Mouse (Mus musculus) myocyte (in vitro differentiated cells): ENCODE measurements at regions not wholly inside any gene's neighbourhood (a gene's known extent, or its start where the extent isn't known, plus 50 kb on each side); places are given as distances from the start of the nearest gene placed in this dataset.

Experiments used
- H3K27me3 ChIP-seq: one replicate; pipeline ENCODE4 v1.6.1; 2011; ENCODE audit not compliant: control insufficient read depth, insufficient read depth, insufficient read length
- H3K36me3 ChIP-seq: one replicate; pipeline ENCODE4 v1.6.1; 2011; ENCODE audit not compliant: control insufficient read depth, insufficient read depth
- H3K4me2 ChIP-seq: one replicate; pipeline ENCODE4 v1.6.1; 2011; ENCODE audit warnings: low read depth, control low read depth
- H3K4me3 ChIP-seq: one replicate; pipeline ENCODE4 v1.5.1; 2011; ENCODE audit warnings: mild to moderate bottlenecking, control low read depth, moderate library complexity
- H3K79me2 ChIP-seq: one replicate; pipeline ENCODE4 v1.6.1; 2011; ENCODE audit not compliant: control insufficient read depth, insufficient read depth
- H3ac ChIP-seq: one replicate; pipeline ENCODE4 v1.6.1; 2011; ENCODE audit not compliant: control insufficient read depth, insufficient read length
- CEBPB ChIP-seq: IDR thresholded peaks from 2 replicates; pipeline ENCODE4 v1.6.1; 2011; ENCODE audit warnings: mild to moderate bottlenecking, moderate library complexity; ENCODE audit not compliant: poor library complexity, insufficient read depth, severe bottlenecking
- E2F4 ChIP-seq: IDR thresholded peaks from one replicate; pipeline ENCODE4 v1.6.1; 2011; ENCODE audit warnings: mild to moderate bottlenecking, control low read depth, moderate library complexity; ENCODE audit not compliant: insufficient read depth
- MAX ChIP-seq: IDR thresholded peaks from one replicate; pipeline ENCODE4 v1.6.1; 2011; ENCODE audit warnings: low read depth, mild to moderate bottlenecking, control low read depth
- MYOD1 ChIP-seq, 3 experiments: IDR thresholded peaks; one replicate each; pipeline ENCODE4 v1.6.1; 2011; ENCODE audit warnings: control low read depth in 2 of 3, low read depth in 2 of 3, mild to moderate bottlenecking in 2 of 3, moderate library complexity in 1 of 3; ENCODE audit not compliant: insufficient read length in 2 of 3, control insufficient read depth in 1 of 3
- MYOG ChIP-seq, 3 experiments: IDR thresholded peaks; one replicate each; pipeline ENCODE4 v1.6.1; 2011; ENCODE audit warnings: control low read depth in 2 of 3, low read depth in 2 of 3, mild to moderate bottlenecking in 2 of 3; ENCODE audit not compliant: insufficient read length in 2 of 3, control insufficient read depth in 1 of 3, insufficient read depth in 1 of 3
- POLR2A ChIP-seq: IDR thresholded peaks from one replicate; pipeline ENCODE4 v1.6.1; 2011; ENCODE audit warnings: low read depth, mild to moderate bottlenecking, control low read depth, moderate library complexity; ENCODE audit not compliant: insufficient read length
- POLR2AphosphoS2 ChIP-seq: IDR thresholded peaks from one replicate; pipeline ENCODE4 v1.6.1; 2011; ENCODE audit warnings: low read depth, control low read depth; ENCODE audit not compliant: insufficient read length
- REST ChIP-seq: IDR thresholded peaks from one replicate; pipeline ENCODE4 v1.6.1; 2011; ENCODE audit warnings: mild to moderate bottlenecking, control low read depth, moderate library complexity; ENCODE audit not compliant: insufficient read depth, insufficient read length
- SRF ChIP-seq: IDR thresholded peaks from one replicate; pipeline ENCODE4 v1.6.1; 2011; ENCODE audit warnings: low read depth; ENCODE audit not compliant: control insufficient read depth, insufficient read length
- TCF12 ChIP-seq: IDR thresholded peaks from one replicate; pipeline ENCODE4 v1.6.1; 2011; ENCODE audit warnings: mild to moderate bottlenecking, control low read depth; ENCODE audit not compliant: poor library complexity, insufficient read depth, severe bottlenecking
- TCF3 ChIP-seq: IDR thresholded peaks from one replicate; pipeline ENCODE4 v1.6.1; 2011; ENCODE audit warnings: low read depth, control low read depth; ENCODE audit not compliant: insufficient read length
- USF1 ChIP-seq: IDR thresholded peaks from one replicate; pipeline ENCODE4 v1.6.1; 2011; ENCODE audit warnings: low read depth, mild to moderate bottlenecking, control low read depth, moderate library complexity

DNA sequence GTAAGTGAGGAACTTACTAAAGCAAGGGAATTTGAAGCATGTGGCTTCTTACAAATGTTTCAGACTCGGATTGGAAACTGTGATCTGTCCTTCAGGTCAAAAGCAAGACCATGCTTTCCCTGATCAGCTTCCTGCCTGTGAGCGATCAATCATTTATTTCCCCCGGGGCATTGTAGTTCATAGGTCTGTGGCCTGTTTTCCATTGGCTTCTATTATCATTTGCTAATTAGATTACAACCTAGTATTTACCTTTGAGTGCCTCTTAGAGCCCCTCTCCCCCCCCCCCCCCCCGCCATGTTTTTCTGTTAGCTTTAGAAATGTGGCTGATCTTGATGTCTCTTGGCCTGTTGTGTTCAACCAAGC lies 634.1 kb downstream of the Epha4 start:
- Histone ChIP-seq H3K4me3 (no peak overlapping the region), H3K36me3 (no peaks in the 10 kb centered on the region), H3K27me3 (no peaks in the 10 kb centered on the region), H3K4me2 (no peak overlapping the region), H3K79me2 (no peaks in the 10 kb centered on the region), H3ac (no peak overlapping the region)
- TF ChIP-seq E2F4 (no peak), MYOG (IDR thresholded peaks at IDR 0.05; ENCODE audit: control insufficient read depth in 1 of 3, insufficient read depth in 1 of 3, insufficient read length in 2 of 3, low read depth in 2 of 3) (no peak), USF1 (no peak), TCF12 (no peak), POLR2AphosphoS2 (no peak), CEBPB (no peak), SRF (no peak), MYOD1 (IDR thresholded peaks at IDR 0.05; ENCODE audit: control insufficient read depth in 1 of 3, insufficient read length in 2 of 3, low read depth in 2 of 3) (no peak), TCF3 (no peak), MAX (no peak), REST (no peak), POLR2A (no peak)

DNA sequence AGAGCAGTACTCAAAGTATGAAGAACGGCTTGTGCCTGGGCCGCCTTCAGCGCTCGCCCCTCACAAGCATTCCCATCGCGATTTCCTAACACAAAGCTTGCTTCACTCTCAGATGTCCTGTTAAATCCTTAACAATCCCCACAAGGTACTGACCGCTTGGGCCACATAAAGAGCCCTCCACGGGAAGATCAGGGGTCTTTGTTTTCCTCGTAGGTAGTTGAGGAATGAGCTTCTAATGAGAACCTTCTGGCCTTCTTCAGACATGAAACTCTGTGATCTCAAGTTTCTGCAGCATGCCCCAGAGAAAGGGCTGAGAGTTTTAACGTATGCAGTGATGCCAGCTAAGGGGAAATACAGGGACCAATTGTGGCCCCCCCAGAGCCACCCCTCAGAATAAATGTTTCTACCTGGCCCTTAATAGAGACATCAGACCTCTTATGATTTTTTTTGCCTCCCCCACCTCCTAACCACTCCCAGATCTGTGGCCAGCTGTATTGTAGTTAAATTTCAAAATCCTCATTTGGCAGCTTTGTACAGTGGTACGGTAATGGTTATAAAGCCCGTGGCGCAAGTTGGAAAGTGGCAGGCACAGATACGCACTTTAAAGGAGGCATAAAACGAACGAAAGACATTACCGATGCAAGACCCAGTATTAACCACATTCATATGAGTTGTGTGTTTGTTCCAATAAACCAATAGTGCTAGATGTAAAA lies 618.6 kb downstream of the Epha4 start:
- Histone ChIP-seq H3ac (no peak overlapping the region), H3K4me2 (no peak overlapping the region), H3K79me2 (no peaks in the 10 kb centered on the region), H3K27me3 (no peaks in the 10 kb centered on the region), H3K36me3 (no peaks in the 10 kb centered on the region), H3K4me3 (no peak overlapping the region)
- TF ChIP-seq TCF12 = no peak
- no peak for TF ChIP-seq USF1
- no peak for TF ChIP-seq REST
- no peak for TF ChIP-seq TCF3
- TF ChIP-seq E2F4 = no peak
- TF ChIP-seq MYOD1 (IDR thresholded peaks at IDR 0.05; ENCODE audit: control insufficient read depth in 1 of 3, insufficient read length in 2 of 3, low read depth in 2 of 3) = no peak
- TF ChIP-seq MYOG (IDR thresholded peaks at IDR 0.05; ENCODE audit: control insufficient read depth in 1 of 3, insufficient read depth in 1 of 3, insufficient read length in 2 of 3, low read depth in 2 of 3) = no peak
- TF ChIP-seq SRF = no peak
- TF ChIP-seq MAX = no peak
- no peak for TF ChIP-seq CEBPB
- no peak for TF ChIP-seq POLR2A
- no peak for TF ChIP-seq POLR2AphosphoS2

DNA sequence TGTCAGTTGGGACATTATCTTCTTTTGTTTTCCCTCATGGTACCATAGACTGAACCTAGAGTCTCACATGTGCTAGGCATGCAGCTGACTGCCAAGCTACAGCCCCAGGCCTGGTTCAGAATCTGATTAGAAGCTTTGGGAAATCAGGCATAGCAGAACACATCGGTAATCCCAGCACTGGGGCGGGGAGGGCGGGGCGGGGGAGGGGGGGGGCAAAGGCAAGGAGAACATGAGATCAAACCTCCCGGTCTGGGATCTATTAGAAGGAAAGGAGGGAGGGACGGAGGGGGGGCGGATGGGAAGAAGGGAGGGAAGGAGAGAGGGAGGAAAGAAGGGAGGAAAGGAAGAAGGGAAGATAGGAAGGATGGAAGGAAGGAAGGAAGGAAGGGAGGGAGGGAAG lies 617.5 kb downstream of the Epha4 start:
- H3K27me3 ChIP-seq = no peaks in the 10 kb centered on the region
- no peak overlapping the region for H3K4me2 ChIP-seq
- no peak overlapping the region for H3K4me3 ChIP-seq
- no peak overlapping the region for H3ac ChIP-seq
- H3K79me2 ChIP-seq = no peaks in the 10 kb centered on the region
- no peaks in the 10 kb centered on the region for H3K36me3 ChIP-seq
- TF ChIP-seq POLR2AphosphoS2 = no peak

DNA sequence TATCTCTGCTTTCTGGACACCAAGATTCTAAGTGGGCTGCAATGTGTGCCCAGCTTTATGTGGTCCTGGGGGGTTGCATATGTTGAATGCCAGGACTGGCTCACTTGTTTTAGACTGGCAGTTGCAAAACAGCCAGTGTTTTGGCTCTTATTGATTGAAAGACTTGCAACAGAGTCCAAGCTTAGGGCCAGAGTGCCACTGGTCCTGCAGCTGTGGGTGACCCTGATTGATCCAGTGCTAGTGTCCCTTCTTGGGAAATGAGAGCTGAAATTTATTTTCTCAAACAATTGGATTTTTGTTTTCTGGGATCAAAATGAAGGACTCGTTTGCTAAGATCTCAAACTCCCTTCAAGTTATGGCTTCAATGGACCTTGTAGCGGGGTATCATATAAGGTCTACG lies 603.4 kb downstream of the Epha4 start:
- Histone ChIP-seq H3ac (no peak overlapping the region), H3K79me2 (no peaks in the 10 kb centered on the region), H3K27me3 (no peaks in the 10 kb centered on the region), H3K36me3 (no peaks in the 10 kb centered on the region), H3K4me2 (no peak overlapping the region), H3K4me3 (no peak overlapping the region)
- no peak for TF ChIP-seq POLR2A
- no peak for TF ChIP-seq SRF
- TF ChIP-seq MAX = no peak
- no peak for TF ChIP-seq MYOG (IDR thresholded peaks at IDR 0.05; ENCODE audit: control insufficient read depth in 1 of 3, insufficient read depth in 1 of 3, insufficient read length in 2 of 3, low read depth in 2 of 3)

DNA sequence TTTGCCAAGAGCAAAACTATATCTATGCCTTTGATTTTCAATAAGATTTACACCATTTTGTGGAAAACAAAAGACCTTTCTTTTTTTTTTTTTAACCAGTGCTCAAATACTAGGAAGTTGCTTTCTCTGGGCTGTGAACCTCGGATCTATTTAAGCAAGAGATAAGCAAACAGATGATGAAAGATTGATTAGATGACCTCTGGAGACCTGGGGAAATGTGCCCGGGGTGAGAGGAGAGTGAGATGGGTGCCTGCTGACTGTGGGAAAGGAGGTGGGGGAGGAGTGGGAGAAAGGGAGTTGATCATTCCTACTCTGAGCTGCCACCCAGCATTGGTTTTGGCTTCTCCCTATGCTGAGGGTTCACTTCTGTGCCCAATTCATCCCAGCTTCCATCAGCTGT lies 595.3 kb downstream of the Epha4 start:
- Histone ChIP-seq H3K79me2 (no peaks in the 10 kb centered on the region), H3ac (no peak overlapping the region), H3K27me3 (no peaks in the 10 kb centered on the region), H3K36me3 (no peaks in the 10 kb centered on the region), H3K4me2 (no peak overlapping the region), H3K4me3 (no peak overlapping the region)
- no peak for TF ChIP-seq POLR2AphosphoS2
- TF ChIP-seq TCF3 = no peak
- no peak for TF ChIP-seq SRF
- no peak for TF ChIP-seq USF1
- TF ChIP-seq TCF12 = no peak
- no peak for TF ChIP-seq MAX
- TF ChIP-seq CEBPB = no peak
- no peak for TF ChIP-seq MYOD1 (IDR thresholded peaks at IDR 0.05; ENCODE audit: control insufficient read depth in 1 of 3, insufficient read length in 2 of 3, low read depth in 2 of 3)
- TF ChIP-seq POLR2A = no peak
- TF ChIP-seq REST = no peak
- no peak for TF ChIP-seq E2F4
- TF ChIP-seq MYOG (IDR thresholded peaks at IDR 0.05; ENCODE audit: control insufficient read depth in 1 of 3, insufficient read depth in 1 of 3, insufficient read length in 2 of 3, low read depth in 2 of 3) = no peak
